Mouse (Mus musculus) limb, embryonic 10.5 days (tissue): ENCODE results near the gene Gm36245. TPM values are rescaled to one million over a fixed set of nuclear protein-coding genes. Genes with fewer than 3 reads are reported as not detected.

Experiments used
- DNase-seq: peaks from one replicate; pipeline ENCODE4 v3.0.0-alpha.2; 2017; ENCODE audit warnings: low spot score
- H3K27ac ChIP-seq: fragments of 300-500 bp; sonication (generic); 2 replicates; pipeline ENCODE4 v1.5.1; 2016; ENCODE audit warnings: mild to moderate bottlenecking
- H3K27me3 ChIP-seq: fragments of 300-500 bp; sonication (generic); 2 replicates; pipeline ENCODE4 v1.6.1; 2016; ENCODE audit warnings: low read depth, mild to moderate bottlenecking; ENCODE audit not compliant: poor library complexity, severe bottlenecking
- H3K36me3 ChIP-seq: fragments of 300-500 bp; sonication (generic); 2 replicates; pipeline ENCODE4 v1.6.1; 2016; ENCODE audit warnings: mild to moderate bottlenecking, moderate library complexity
- H3K4me1 ChIP-seq: fragments of 300-500 bp; sonication (generic); 2 replicates; pipeline ENCODE4 v1.6.1; 2016
- H3K4me3 ChIP-seq: fragments of 300-500 bp; sonication (generic); 2 replicates; pipeline ENCODE4 v1.5.1; 2016; ENCODE audit warnings: mild to moderate bottlenecking, moderate library complexity
- H3K9me3 ChIP-seq: fragments of 300-500 bp; sonication (generic); replicated peaks from 2 replicates; pipeline ENCODE4 v1.6.1; 2016; ENCODE audit warnings: mild to moderate bottlenecking
- WGBS: fragments of 180-500 bp; shearing (Covaris S2); methylation state at CpG from one replicate; pipeline ENCODE4 v1.1.7; 2016; 5-methylcytosine and 5-hydroxymethylcytosine counted together
- polyA plus RNA-seq: library from polyadenylated mRNA; unstranded; fragments of >200 nt; fragmentation: Nextera tagmentation; extraction: Ambion mirVana; gene quantifications from 2 replicates; pipeline ENCODE4 v1.2.1, GENCODE M21; 2016

Gene Gm36245
- polyA plus RNA-seq = not detected in 2 replicates

GRCm38 (mm10) chr15:77598958-77599357 lies at the start of gene Gm36245:
Gene Gm36245, plus strand, starts transcription at chr15:77599258.
- Histone ChIP-seq H3K36me3 (no peaks in the 10 kb centered on the region), H3K9me3 (no peaks in the 10 kb centered on the region), H3K4me1 (no peaks in the 10 kb centered on the region), H3K4me3 (no peak within 1 kb of the TSS), H3K27me3 (no peaks in the 10 kb centered on the region), H3K27ac (no peak within 1 kb of the TSS)
- 82% methylated on average over 1 of the region's 1 CpGs for WGBS
- DNase-seq = no peak

GRCm38 (mm10) chr15:77561792-77562191 lies 37.3 kb upstream of the Gm36245 start, which contains the start of gene 1700025B11Rik:
Gene 1700025B11Rik, minus strand, starts transcription at chr15:77561892.
- Histone ChIP-seq H3K27ac (no peak within 1 kb of the TSS), H3K4me3 (no peak within 1 kb of the TSS), H3K4me1 (no peaks in the 10 kb centered on the region), H3K27me3 (no peaks in the 10 kb centered on the region), H3K36me3 (no peaks in the 10 kb centered on the region), H3K9me3 (no peaks in the 10 kb centered on the region)
- DNase-seq = no peak

DNA sequence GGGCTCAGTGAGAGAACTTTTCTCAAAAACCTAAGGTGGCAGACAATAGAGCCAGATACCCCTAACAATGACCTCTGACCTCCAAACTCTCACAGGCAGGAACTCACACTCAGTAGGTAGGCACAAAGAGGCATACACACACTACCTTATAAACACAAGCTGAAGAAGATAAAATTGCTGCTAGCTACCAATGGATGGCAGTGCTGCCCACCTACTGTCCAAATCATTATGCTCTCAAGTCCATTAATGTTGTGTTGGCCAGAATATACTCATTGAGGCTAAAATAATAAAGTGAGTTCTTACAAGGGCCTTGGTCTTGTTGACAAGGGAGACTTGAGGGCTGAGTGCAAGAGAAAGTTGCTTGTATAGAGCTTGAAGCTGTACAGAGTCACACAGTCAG lies 35.8 kb upstream of the Gm36245 start:
- H3K27me3 ChIP-seq = no peaks in the 10 kb centered on the region
- H3K36me3 ChIP-seq = no peaks in the 10 kb centered on the region
- no peaks in the 10 kb centered on the region for H3K9me3 ChIP-seq
- no peak overlapping the region for H3K27ac ChIP-seq
- no peaks in the 10 kb centered on the region for H3K4me1 ChIP-seq
- DNase-seq = no peak
- H3K4me3 ChIP-seq = no peak overlapping the region

DNA sequence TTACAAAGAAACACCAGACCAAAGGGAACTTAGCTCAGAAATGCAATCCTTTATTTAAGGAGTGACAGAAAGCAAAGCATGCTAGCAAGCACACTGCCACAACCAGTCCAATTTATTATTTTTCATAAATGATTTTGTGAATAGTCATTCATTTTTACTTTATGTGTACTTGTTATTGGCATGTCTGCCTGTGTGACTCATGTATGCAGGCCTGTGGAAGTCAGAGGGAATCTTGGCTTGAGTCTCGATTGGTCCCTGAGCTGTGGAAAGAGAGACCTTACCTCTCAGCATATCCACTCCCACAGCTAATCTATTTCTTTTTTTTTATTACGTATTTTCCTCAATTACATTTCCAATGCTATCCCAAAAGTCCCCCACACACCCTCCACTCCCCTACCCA lies 20.3 kb upstream of the Gm36245 start:
- H3K9me3 ChIP-seq = no peaks in the 10 kb centered on the region
- H3K27ac ChIP-seq = no peak overlapping the region
- H3K36me3 ChIP-seq = no peaks in the 10 kb centered on the region
- no peak overlapping the region for H3K4me3 ChIP-seq
- no peak for DNase-seq
- no peaks in the 10 kb centered on the region for H3K4me1 ChIP-seq
- 89% methylated on average over 2 of the region's 2 CpGs for WGBS
- no peaks in the 10 kb centered on the region for H3K27me3 ChIP-seq

GRCm38 (mm10) chr15:77579311-77579710 lies 19.7 kb upstream of the Gm36245 start:
- H3K27ac ChIP-seq = no peak overlapping the region
- H3K27me3 ChIP-seq = no peaks in the 10 kb centered on the region
- no peaks in the 10 kb centered on the region for H3K36me3 ChIP-seq
- H3K4me3 ChIP-seq = no peak overlapping the region
- H3K9me3 ChIP-seq = no peaks in the 10 kb centered on the region
- DNase-seq = no peak
- H3K4me1 ChIP-seq = no peaks in the 10 kb centered on the region
- 93% methylated on average over 4 of the region's 4 CpGs for WGBS

DNA sequence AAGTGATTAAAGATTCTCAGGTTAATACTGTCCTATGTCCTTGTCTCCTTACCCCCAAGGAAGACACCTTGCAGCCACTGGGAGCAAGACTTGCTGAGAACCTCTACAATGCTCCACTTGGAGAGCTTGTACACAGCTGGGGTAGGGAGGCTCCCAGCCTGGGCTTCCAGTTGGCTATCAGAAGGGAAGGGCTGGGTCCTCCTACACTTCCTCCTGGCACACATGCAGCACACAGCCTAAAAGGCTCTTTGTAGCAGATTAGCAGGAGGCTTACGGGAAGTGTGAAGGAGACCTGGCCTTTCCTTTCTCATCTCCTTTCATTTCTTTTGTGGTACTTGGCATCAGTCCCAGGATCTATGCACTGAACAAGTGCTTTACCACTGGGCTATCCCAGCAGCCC lies 17.4 kb upstream of the Gm36245 start:
- Histone ChIP-seq H3K27me3 (no peaks in the 10 kb centered on the region), H3K4me1 (no peaks in the 10 kb centered on the region), H3K4me3 (no peak overlapping the region), H3K27ac (no peak overlapping the region), H3K9me3 (no peaks in the 10 kb centered on the region), H3K36me3 (no peaks in the 10 kb centered on the region)
- 96% methylated on average over 1 of the region's 1 CpGs for WGBS
- DNase-seq = no peak

GRCm38 (mm10) chr15:77587026-77587425 lies 12.0 kb upstream of the Gm36245 start:
- no peak overlapping the region for H3K27ac ChIP-seq
- H3K9me3 ChIP-seq = no peaks in the 10 kb centered on the region
- no peaks in the 10 kb centered on the region for H3K36me3 ChIP-seq
- H3K27me3 ChIP-seq = no peaks in the 10 kb centered on the region
- H3K4me3 ChIP-seq = no peak overlapping the region
- DNase-seq = no peak
- H3K4me1 ChIP-seq = no peaks in the 10 kb centered on the region

GRCm38 (mm10) chr15:77588981-77589380 lies 10.1 kb upstream of the Gm36245 start:
- Histone ChIP-seq H3K36me3 (no peaks in the 10 kb centered on the region), H3K4me3 (no peak overlapping the region), H3K27me3 (no peaks in the 10 kb centered on the region), H3K4me1 (no peaks in the 10 kb centered on the region), H3K9me3 (no peaks in the 10 kb centered on the region), H3K27ac (no peak overlapping the region)
- DNase-seq = no peak

DNA sequence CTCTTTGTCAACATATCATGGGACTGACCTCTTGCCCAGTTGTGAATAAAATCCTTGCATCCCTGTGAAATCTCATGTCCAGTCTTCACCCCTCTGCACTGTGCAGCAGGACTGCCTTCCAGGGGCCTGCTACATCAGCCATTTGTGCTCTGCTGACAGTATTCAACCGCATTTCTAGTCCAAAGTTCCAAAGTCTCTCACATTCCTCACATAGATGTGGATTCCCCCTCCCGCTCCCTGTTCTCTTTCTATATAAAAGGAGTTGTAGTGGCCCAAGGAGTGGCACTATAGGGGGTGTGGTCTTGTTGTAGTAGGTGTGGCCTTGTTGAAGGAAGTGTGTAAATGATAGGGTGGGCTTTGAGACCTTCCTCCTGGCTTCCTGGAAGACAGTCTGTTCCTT lies 8.2 kb upstream of the Gm36245 start:
- Histone ChIP-seq H3K4me3 (no peak overlapping the region), H3K36me3 (no peaks in the 10 kb centered on the region), H3K9me3 (no peaks in the 10 kb centered on the region), H3K27me3 (no peaks in the 10 kb centered on the region), H3K27ac (no peak overlapping the region), H3K4me1 (no peaks in the 10 kb centered on the region)
- no peak for DNase-seq
- 86% methylated on average over 2 of the region's 2 CpGs for WGBS

DNA sequence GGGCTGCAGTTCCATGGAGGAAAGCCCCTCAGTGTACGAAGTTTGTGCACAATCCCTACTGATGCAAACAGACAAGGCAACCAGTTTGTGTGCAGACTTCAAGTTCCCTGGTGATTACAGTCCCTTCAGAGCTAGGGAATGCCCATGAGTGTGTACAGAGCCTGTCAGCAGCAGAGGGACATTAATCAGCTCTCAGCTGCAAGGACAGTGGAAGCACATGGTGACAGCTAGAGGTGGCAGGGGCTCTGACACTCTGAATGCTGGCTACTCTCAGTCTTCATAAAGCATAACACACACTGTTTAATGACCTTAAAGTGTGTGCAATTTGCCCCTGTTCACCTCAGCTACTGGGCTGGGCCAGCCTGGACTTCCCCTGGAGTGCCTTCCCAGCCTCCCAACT lies 5.5 kb upstream of the Gm36245 start:
- no peaks in the 10 kb centered on the region for H3K27me3 ChIP-seq
- H3K9me3 ChIP-seq = no peaks in the 10 kb centered on the region
- H3K27ac ChIP-seq = no peak overlapping the region
- WGBS = 71% methylated on average over 1 of the region's 1 CpGs
- H3K4me1 ChIP-seq = no peaks in the 10 kb centered on the region
- H3K36me3 ChIP-seq = no peaks in the 10 kb centered on the region
- DNase-seq = no peak
- H3K4me3 ChIP-seq = no peak overlapping the region

GRCm38 (mm10) chr15:77595961-77596360 lies 3.1 kb upstream of the Gm36245 start, which contains the start of gene Apol10b:
Gene Apol10b, minus strand, starts transcription at chr15:77596125.
- Histone ChIP-seq H3K36me3 (no peaks in the 10 kb centered on the region), H3K27me3 (no peaks in the 10 kb centered on the region), H3K27ac (no peak within 1 kb of the TSS), H3K4me1 (no peaks in the 10 kb centered on the region), H3K9me3 (no peaks in the 10 kb centered on the region), H3K4me3 (no peak within 1 kb of the TSS)
- 70% methylated on average over 5 of the region's 5 CpGs for WGBS
- no peak for DNase-seq

DNA sequence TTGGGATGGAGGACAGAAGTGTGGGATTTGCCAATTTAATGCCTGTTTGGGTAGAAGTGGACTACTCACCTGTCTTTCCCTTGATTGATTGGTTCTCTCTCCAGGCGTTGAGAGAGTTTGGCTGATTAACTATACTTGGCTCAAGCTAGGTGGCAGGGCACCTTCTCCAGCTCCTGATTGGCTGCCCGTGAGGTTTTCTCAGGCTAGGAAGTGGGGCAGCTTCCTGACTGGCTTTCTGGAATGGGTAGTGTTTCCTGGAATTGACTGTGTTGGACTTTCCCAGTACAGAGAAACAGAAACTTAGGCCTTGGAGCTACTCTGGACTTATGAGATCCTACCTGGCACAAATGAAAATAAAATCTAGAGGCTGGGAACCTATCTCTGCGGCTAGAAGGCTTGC lies 629 bp upstream of the Gm36245 start:
- 64% methylated on average over 3 of the region's 3 CpGs for WGBS
- H3K27ac ChIP-seq = no peak overlapping the region
- no peaks in the 10 kb centered on the region for H3K4me1 ChIP-seq
- no peaks in the 10 kb centered on the region for H3K27me3 ChIP-seq
- H3K9me3 ChIP-seq = no peaks in the 10 kb centered on the region
- DNase-seq = no peak
- no peak overlapping the region for H3K4me3 ChIP-seq
- no peaks in the 10 kb centered on the region for H3K36me3 ChIP-seq

DNA sequence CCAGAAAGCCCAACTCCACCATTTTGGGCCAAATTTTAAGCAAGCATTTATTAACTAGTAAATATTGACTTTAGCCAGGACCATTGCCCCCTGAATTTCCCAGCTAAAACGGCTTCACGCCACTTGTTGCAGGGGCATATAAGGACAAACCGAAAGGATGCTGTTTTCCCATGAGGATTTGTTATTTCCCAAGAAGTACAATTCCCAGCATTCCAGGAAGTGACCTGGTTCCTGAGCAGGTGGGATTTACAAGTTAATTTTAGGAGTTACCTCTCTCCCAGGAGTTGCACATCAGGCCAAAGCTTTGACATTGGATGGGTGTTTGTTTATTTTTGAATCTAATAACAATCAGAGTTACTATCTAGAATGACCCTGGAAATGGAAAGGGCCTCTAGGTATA lies 7.0 kb downstream of the Gm36245 start:
- DNase-seq = no peak
- no peaks in the 10 kb centered on the region for H3K4me1 ChIP-seq
- no peaks in the 10 kb centered on the region for H3K36me3 ChIP-seq
- no peak overlapping the region for H3K4me3 ChIP-seq
- 97% methylated on average over 3 of the region's 3 CpGs for WGBS
- no peak overlapping the region for H3K27ac ChIP-seq
- H3K9me3 ChIP-seq = no peaks in the 10 kb centered on the region
- no peaks in the 10 kb centered on the region for H3K27me3 ChIP-seq

GRCm38 (mm10) chr15:77624710-77625109 lies 25.7 kb downstream of the Gm36245 start:
- DNase-seq = no peak
- Histone ChIP-seq H3K36me3 (no peaks in the 10 kb centered on the region), H3K27ac (no peak overlapping the region), H3K4me3 (no peak overlapping the region), H3K27me3 (no peaks in the 10 kb centered on the region), H3K9me3 (no peaks in the 10 kb centered on the region), H3K4me1 (no peaks in the 10 kb centered on the region)
- WGBS = 87% methylated on average over 1 of the region's 1 CpGs
